Mouse (Mus musculus) CD4-positive, CD25-positive, alpha-beta regulatory T cell, adult 2 months (primary cell): ENCODE data around the gene Sohlh2.
A peak's percentile ranks its signal among the peaks of the same experiment; 100 is the strongest.
"Not testable (repeated sequence)": the region's sequence is repeated elsewhere in the genome, so short reads cannot be mapped to it uniquely, and the experiment has no call there.

Source experiments
- DNase-seq: peaks from one replicate; pipeline ENCODE4 v3.0.0-alpha.2; 2012; ENCODE audit warnings: low read depth, low spot score

The Sohlh2 gene

GRCm38 (mm10) chr3:55181766-55182165, at the start of gene Sohlh2:
Gene Sohlh2, plus strand, starts transcription at chr3:55182028.
- no peak for DNase-seq

DNA sequence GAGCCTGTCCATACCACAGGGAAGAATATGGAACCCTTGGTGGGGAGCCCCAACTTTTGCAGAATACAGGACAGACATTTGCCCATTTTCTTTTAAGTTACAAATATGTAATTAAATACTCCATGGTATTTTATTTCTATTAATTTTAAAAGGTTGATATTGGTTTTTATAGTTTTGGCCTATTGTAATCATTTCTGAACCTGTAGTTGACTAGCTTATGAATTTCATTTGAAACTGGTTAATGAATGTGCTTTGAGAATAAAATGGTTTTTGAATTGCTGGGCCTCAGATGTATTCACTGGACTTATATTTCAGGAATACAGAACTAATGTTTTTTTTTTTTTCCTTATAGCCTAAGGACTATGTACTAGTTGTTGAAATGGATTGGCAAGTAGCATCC, 44.8 kb upstream of the Sohlh2 start, which contains the start of gene Ccdc169:
TSS of gene Ccdc169 (plus strand) at position 301 of the 400 bp plus-strand sequence.
- DNase-seq: no peak

DNA sequence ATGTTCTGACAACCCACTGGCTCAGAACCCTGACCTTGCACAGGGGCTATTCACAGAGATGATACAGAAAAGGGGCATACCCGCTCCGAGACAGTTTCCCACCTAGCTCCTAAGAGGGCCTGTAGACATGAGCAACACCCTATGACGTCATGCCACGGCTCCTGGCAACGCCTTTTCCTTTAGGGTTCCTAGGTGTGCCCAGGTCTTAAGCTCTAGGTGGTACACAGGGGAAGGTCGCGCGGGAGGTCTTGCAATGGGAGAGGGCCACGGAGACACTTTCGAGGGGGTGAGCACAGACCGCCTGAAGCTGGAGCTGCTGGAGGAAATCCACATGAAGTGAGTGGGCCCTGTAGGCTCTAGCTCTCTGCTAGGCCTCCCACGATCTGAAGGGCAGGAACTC, 42.0 kb upstream of the Sohlh2 start:
- DNase-seq: no peak

DNA sequence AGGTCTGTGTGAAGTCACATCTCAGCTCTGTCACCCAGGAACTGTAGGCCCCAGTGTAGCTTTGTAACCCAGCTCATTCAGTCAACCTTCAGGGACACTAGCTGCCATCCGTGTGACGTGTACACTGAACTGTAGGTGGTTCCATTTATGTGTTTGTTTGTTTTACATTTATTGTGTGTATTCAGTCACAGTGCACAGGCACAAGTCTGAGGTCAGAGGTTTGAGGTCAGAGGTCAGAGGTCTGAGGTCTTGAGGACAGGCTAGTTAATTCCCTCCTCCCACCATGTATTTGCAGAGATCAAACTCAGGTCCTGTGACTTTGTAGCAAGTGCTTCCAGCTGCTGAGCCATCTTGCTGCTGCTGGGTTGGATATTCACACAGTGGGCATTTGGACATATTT, 40.4 kb upstream of the Sohlh2 start:
- DNase-seq: no peak

DNA sequence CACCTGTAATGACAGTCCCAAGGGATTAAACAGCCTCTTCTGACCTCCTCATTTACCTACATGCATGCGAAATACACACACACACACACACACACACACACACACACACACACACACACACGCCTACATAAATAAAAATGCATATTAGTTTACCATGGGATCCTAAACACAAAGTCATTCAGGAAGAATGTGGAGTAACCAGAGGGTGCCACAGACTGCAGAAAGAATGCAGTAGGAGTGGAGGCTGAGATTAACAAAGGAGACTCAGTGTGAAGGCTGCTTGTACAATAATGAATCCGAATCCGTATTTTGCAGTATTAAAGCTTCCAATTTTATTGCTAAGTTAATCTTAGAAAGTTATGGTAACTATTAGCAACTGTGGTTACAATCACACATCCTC, 36.9 kb upstream of the Sohlh2 start:
- DNase-seq: no peak

- DNase-seq: no peak
Observed at GRCm38 (mm10) chr3:55146441-55146840, 35.4 kb upstream of the Sohlh2 start.

DNA sequence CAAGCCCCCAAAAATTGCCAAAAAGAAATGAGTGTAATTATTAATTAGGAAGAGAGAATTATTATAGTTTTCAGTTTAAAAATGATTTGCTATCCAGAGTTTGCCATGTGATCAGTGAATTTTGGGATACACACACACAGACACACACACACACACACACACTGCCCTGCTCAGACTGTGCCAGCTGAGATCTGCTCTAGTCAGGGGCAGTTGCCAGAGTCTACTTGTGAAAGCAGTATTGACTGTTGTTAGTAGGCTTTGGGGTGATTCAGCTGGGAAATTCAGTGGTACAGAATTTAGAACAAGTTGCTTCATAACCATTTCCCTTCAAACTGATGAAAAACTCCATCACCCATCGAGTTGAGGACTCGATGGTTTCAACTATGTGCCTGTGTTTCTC, 34.7 kb upstream of the Sohlh2 start:
- no peak for DNase-seq

- no peak for DNase-seq
Observed at GRCm38 (mm10) chr3:55148091-55148490, 33.7 kb upstream of the Sohlh2 start.

GRCm38 (mm10) chr3:55151656-55152433, 30.0 kb upstream of the Sohlh2 start:
- DNase-seq: peak; percentile 16

DNA sequence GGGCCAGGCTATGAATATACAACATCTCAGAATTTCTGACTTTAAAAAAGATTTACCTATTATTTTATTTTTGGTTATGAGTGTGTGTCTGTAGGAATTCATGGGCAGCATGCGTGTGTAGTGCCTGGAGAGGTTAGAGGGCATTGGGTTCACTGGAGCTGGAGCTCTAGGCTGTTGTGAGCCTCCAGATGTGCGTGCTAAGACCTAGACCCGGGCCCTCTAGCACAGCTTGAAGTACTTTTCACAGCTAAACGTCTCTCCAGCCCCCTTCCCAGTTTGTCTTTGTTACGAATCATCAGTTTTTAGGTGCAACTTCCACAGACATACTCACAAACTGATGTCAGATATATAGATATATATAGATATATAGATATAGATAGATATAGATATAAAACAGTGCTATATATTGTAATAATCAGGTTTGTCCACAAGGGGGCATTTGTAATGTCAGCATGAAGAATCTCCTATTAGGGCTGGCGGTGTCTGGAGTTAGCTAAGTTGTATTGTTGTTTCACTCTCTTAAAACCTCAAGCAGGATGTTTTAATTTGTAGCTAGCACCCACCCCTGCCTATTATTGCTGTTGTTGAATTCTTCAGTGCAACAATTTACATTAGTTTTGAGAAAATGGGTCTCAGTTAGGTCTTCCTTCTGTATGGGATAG, 29.0 kb upstream of the Sohlh2 start:
- peak; percentile 61 for DNase-seq

GRCm38 (mm10) chr3:55154163-55154562, 27.7 kb upstream of the Sohlh2 start:
- DNase-seq: no peak

GRCm38 (mm10) chr3:55157413-55157812, 24.4 kb upstream of the Sohlh2 start:
- no peak for DNase-seq

DNA sequence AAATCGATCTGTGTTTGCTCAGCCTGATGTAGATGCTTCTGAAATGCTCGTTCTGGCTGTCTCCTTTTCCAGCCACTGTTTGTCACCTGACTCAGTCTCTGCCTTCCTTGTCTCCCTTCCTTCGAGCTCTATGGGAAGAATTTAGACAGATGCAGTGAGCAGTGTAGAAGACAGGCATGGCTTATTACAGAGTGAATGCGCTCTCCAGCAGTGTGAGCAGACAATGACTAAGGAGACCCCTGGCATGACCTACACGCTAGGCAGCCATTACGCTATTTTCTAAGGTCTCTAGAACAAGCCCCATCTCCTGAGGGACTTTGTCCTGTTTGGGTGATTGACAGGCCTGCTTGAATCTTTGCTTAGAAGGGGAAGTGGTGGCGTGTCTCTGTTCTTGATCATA, 20.7 kb upstream of the Sohlh2 start:
- DNase-seq: no peak

GRCm38 (mm10) chr3:55163510-55163909, 18.3 kb upstream of the Sohlh2 start:
- DNase-seq: no peak

DNA sequence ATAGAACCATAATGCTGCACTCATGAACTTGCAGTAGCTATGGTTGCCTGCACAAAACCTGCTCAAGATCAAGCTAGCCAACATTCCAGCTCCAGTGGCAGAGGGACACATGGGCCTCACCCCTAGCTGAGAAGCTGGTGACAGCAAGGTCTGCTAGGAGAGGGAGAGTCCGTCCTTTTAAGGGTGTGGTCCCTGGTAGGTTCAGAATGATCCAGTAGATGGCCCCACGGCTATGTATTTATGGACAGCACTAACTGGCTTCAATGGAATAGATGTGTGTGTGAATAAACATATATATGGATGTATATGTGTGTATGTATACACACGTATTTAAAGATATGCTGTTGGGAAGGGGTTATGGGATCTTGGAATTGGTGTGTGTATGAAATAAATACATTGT, 9.3 kb upstream of the Sohlh2 start:
- no peak for DNase-seq

DNA sequence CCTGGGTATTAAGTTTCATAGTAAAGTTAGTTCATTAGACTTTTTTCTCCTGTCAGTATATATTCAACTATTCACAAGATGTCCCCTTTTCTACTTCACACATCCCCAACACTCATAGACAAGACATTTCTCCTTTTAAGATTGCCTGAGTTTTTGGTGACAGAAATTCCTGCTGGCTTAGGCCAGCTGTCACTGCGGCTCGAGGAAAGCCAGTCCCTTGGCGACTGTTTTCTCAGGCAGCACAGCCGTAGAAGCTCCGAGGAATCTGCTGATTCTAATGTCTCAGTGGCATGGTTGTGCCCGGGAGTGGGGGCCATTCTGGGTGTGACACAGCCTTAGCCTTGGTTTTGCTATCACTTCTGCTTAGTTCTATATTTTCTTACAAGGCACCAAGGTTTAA, 4.6 kb upstream of the Sohlh2 start:
- no peak for DNase-seq

- DNase-seq: no peak
Observed at GRCm38 (mm10) chr3:55191668-55192067, 9.8 kb downstream of the Sohlh2 start.

- no peak for DNase-seq
Observed at GRCm38 (mm10) chr3:55193351-55193750, 11.5 kb downstream of the Sohlh2 start.

GRCm38 (mm10) chr3:55194792-55195191, 13.0 kb downstream of the Sohlh2 start:
- DNase-seq: no peak

GRCm38 (mm10) chr3:55195581-55196327, 13.9 kb downstream of the Sohlh2 start:
- no peak for DNase-seq

- no peak for DNase-seq
Observed at GRCm38 (mm10) chr3:55196328-55196710, 14.5 kb downstream of the Sohlh2 start.

GRCm38 (mm10) chr3:55203621-55204020, 21.8 kb downstream of the Sohlh2 start:
- not testable (repeated sequence) for DNase-seq
